Mouse (Mus musculus) urinary bladder, adult 2 months (tissue): ENCODE data around the gene Rorb. TPM values are rescaled to one million over a fixed set of nuclear protein-coding genes. Genes with fewer than 3 reads are reported as not detected.

Experiments
- DNase-seq: peaks from one replicate; pipeline ENCODE4 v3.0.0; 2022; ENCODE audit warnings: low spot score
- polyA plus RNA-seq: library from polyadenylated mRNA; depleted of rRNA; stranded (reverse); fragments of >200 nt; gene quantifications from 2 replicates; pipeline ENCODE4 v1.2.3, GENCODE M21; 2012

Gene Rorb
- polyA plus RNA-seq, 1 experiment: 0.10 TPM

DNA sequence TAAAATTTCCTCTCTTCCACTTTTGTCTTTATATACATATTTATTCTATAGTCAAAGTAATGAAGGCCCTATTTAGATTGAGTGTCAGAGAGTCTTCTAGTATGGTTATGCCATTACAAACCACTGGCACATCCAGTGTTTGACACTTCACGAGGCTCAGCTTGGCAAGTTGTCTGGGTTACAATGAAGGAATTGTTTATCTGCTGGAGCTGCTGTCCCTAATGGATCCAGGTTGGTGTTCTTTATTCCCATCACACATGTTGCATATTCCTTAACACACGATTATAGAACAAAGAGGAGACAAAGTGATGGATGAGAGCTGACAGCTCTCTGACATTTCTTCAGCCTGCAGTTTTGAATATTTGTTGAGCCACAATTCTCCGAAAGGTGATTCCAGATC lies 77.0 kb downstream of the Rorb start:
- no peak for DNase-seq

- no peak for DNase-seq
These were observed 105.9 kb downstream of the Rorb start for GRCm38 (mm10) chr19:19005144-19005543.

DNA sequence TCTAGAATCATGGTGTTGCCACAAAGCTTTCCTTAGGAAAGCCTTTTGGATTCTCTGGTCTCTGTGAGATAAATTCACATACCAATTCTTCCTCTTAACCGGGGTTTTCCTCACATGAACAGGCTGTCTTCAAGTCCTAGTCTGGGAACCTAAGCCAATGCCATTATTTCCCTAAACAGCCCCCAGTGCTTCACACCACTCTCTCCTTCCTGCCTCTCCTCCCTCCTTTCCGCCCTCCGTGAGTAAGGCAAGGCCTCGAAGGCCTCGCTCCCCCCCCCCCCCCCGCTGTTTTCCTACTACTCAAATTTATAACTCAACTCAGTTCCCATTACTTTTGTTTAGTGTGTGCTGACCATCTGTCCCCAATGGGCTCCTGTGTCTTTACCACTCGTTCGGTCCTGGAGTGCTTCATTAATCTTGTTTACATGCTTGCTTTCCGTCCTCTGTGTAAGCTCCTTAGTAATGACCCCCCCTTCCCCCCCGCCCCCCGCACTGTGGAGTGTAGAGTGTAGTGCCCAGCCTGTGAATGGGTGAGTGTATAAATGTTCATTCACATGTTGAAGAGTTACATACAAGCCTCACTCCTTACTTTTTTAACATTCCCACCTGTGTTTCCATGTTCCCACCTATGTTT lies 106.9 kb downstream of the Rorb start:
- no peak for DNase-seq

DNA sequence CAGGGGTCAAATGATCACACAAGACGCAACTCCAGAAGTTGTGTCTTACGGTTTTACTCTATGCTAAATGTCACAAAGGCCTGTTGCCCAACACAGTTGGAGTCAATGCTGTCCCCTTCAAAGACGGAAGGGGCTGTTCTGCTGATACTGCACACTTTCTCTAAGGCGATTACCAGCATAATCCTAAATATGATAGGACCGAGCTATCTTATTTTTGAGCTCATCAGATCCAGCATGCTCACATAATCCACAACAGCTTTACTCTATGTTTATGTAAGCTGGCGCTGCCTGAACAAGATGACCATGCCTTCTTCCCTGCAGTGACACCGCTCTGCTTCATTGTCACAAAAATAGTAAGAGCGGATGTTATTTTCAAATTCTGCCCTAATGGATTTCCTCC lies 112.0 kb downstream of the Rorb start:
- DNase-seq: no peak

- DNase-seq: no peak
These were observed 113.3 kb downstream of the Rorb start for GRCm38 (mm10) chr19:18997711-18998110.

DNA sequence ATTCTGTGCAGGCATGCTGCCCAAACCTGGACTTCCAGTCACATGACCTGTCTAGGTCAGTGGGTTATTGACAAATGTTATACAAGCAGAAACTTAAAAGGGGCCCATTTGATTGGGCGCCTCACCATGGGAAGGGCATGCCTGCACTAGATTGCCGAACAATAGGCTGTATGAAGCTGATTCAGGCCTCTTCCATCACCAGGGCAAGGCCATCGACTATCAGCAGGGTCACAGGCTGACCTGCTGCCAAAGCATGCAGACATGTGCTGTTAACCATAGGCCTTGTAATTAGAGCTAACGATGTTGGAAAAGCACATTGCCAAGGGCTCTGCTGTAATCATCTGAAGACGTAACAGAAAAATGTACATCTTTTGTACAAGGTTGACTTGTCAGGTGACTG lies 131.0 kb downstream of the Rorb start:
- no peak for DNase-seq

DNA sequence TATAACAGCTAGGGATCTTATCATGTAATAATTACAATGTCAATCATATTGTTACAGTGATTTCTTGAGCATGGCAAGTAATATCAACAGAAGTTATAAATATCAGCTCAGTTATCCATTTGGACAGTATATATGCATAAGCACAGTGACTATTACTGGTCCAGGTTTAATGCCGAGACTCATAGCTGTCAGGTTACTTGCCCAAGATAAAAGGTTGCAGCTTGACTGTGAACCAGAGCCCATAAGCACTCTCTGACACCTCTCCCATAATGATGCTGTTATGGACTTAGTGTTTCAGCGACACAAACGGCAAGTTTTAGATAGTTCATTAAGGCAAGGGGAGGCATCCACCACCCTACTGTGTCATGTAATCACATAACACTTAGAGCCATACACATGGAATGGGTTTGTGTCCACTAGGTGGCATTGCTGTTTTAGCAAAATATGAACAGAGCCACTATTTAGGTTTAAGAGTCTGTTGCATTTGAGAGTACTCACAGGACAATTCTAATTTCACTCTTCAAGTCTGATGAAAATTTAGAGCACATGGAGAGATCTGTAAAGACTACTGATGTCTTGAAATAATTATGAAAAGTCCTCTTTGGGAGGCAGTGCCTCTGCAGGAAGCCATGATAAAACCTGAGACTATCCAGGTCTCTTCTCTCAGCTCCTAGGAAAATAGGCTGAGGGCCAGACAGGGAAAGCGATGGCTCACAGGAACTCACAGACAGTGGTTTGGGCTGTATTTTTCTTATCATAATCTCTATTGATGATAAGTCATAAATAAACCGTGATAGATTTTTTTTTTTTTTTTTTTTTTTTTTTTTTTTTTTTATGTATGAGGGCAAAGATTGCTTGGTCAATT lies 136.0 kb downstream of the Rorb start:
- DNase-seq: no peak

DNA sequence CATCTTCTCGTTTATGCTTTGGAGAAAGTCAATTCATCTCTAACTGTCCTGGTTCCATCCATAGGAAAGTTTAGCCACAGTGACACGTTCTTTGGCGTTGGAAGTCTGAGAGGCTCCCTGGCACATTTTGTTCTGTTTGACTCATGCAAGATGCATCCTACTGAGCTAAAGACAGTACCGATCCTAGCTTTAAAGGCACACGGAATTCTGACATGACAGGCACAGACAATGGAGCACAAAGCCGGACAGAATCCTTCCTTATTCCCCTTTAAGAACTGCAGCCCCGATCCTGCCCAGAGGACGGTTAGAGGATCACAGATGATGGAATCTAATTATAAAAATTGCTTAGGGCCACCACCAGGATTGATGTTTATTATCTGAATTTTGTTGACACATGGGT lies 141.6 kb downstream of the Rorb start:
- no peak for DNase-seq

DNA sequence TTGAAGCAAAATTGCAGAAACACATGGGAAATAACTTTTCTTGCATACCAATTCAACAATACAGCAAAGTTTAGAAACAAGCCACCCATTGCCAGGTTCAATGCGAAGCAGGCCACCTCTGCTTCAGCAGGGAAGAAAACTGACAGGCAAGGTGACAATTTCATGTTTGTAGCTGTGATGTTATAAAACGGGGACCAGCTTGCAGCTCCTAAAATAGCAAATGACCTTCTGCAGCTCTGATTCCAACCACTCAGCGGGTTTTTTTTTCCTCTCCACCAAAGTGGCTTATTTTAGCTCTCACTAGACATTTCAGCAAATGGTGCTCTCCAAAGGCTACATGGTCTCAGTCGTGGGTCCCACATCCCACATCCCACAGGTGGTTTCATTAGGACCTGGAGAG lies 143.7 kb downstream of the Rorb start:
- no peak for DNase-seq

GRCm38 (mm10) chr19:18959862-18960261 lies 151.1 kb downstream of the Rorb start:
- no peak for DNase-seq

DNA sequence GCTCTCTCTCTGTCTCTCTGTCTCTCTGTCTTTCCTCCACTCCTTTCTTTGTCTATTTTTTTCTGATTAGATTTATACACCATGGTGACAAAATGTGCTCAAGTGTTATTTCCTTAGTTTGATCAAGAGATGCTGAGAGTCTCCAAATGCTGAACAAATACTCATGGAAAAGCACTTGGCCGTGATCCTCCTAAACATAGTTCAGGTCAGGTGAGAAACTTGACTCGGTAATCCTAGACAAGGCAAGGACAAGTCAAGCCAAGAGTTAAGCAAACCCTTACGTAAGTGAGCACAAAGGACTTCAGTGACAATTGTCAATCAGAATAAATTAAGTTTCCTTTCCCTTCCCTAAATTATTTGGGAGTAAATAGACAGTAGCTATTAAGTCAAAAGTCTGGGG lies 158.2 kb downstream of the Rorb start:
- no peak for DNase-seq

GRCm38 (mm10) chr19:18947193-18947592 lies 163.8 kb downstream of the Rorb start:
- DNase-seq: no peak

DNA sequence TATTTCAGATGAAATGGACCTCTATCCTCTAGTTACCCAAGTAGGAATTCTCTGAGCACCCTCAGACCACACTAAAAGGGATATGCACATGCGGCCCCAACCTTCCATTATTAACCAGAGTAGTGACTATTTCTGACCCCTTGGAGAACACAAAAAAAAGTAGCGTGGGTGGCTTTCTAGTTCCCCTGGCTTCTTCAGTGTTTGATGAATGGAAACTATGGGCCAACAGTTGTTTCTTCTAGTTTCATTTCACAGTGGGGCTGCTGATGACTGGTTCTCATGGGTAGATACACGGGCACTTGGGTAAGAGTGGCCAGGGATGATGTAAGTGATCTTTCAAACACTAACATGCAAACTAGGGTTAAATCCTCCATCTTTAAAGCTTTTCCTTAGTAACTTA lies 165.7 kb downstream of the Rorb start:
- no peak for DNase-seq

DNA sequence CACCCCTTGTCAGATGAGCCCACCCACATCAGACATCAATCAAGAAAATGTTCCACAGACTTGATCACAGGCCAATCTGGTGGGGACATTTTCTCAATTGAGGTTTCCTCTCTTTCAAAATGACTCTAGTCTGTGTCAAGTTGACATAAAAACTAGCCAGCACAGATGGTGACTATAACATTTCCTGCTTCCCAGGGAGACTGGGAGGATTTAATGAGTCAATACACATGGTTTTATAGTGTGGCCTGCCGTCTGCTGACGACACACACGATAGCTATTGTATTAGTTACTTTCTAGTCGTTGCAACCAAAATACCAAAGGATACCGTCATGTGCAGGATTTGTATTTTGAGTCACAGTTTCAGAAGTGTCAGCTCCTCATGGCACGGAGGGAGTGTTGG lies 169.6 kb downstream of the Rorb start:
- no peak for DNase-seq

GRCm38 (mm10) chr19:18911755-18912340 lies 199.1 kb downstream of the Rorb start:
- no peak for DNase-seq

DNA sequence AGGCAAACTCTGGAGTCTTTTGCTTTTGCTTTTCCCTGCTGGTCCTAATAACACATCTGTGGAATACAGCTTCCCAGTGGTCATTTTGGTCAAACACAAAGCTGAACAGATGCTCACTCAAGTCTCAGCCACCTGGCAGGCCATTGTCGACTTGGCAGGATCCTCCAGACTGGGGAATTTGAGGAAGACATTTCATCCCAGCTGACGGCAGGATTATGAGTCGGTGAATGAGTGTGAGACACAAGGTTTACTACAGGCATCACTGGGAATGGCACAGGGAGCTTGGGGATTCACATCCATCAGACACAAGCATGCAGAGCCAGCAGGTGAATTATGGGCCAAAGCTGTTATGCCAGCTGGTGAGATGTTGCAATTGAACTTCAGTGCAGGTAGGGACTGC lies 201.4 kb downstream of the Rorb start:
- no peak for DNase-seq

GRCm38 (mm10) chr19:18905511-18905910 lies 205.5 kb downstream of the Rorb start:
- DNase-seq: no peak

DNA sequence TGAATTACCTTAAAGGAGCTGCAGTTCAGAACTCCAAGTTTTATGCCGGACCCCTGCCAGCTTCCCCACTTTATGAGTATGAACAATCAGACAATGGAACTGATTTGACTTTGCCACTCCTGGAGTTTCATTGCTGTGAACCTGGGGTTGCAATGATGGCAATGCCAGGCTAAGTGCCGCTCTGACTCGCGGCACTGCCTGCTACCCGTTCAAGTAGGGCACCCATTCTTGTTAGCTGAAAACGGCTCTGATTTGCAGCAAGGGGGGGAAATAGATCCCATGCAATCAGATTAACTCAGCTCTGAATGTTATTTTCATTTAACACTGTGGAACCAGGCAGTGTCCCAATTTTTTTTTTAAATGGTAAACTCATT lies 208.3 kb downstream of the Rorb start:
- DNase-seq: no peak

DNA sequence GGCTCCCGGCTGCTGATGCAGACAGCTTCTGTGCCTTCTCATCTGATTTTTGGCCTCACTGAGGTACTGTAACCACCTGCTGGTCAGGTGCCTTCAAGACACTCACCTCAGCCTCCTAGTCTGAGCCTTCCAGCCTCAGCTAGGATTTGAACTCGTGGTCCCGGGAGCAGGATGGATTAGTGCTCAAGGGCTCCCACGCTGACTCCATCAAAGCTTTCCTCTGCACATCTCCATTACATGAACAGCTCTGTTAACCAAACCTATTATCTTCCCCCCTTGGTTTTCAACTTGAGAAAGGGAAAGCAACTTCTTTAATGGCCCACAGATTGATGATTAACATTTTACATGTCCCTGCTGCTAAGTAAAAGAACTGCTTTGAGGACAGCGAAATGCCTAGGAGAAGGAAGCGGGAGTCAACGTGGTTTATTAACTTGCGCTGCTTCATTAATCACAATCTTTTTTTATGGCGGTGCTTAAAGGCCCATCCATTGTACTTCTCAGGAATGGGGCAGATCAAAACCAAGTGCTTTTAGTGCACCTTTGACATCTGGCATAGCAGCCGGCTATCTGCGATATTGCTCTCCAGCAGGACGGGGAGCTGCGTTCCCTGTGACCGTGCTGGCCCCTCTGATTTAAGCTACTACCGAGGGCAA lies 208.8 kb downstream of the Rorb start:
- DNase-seq: no peak

GRCm38 (mm10) chr19:18898238-18898637 lies 212.8 kb downstream of the Rorb start:
- no peak for DNase-seq

DNA sequence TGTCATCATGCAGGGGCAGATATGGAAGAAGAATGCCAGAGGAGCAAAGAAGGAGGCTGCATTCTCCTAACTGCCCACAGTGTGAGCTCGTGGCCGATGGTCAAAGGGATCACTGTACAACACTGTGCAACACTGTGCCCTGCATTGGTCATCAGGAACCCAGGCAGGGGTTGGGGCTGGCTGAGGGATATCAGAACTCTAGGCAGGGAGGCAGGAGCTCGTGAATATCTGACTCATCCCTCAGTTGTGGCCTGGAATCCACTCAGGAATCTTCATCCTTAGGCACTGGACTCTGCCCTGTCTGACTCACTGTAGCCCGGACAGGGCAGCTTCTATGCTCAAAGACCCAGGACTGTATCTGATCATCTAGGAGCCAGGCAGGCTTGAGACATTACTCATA lies 220.8 kb downstream of the Rorb start:
- no peak for DNase-seq

DNA sequence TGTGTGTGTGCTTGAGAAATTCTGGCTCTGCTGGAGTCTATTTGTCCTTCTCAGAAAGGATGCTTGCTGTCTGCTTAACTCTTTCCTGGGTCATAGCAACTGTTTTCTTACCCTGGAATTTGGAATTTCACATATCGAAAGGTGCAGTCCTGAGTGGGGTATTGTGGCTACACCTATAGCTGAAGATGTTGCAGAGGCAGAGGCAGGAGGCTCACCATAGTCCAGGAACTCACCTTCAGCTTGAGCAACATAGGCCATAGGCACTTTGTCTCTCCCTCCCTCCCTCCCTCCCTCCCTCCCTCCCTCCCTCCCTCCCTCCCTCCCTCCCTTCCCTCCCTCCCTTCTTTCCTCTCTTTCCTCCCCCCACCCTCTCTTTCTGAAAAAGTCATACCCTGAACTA lies 221.4 kb downstream of the Rorb start:
- no peak for DNase-seq
